Mouse (Mus musculus) v-Abl transformed pro-B cells (cell line): ENCODE measurements around the gene Rnf208.

Experiments
- in situ Hi-C, 2 experiments: fragments of 400-800 bp; cut with MboI; formaldehyde crosslinking; loops; one replicate each; pipeline ENCODE4 v1.15.1; 2025; ENCODE audit not compliant: unreplicated experiment in 2 of 2

Rnf208 gene

DNA sequence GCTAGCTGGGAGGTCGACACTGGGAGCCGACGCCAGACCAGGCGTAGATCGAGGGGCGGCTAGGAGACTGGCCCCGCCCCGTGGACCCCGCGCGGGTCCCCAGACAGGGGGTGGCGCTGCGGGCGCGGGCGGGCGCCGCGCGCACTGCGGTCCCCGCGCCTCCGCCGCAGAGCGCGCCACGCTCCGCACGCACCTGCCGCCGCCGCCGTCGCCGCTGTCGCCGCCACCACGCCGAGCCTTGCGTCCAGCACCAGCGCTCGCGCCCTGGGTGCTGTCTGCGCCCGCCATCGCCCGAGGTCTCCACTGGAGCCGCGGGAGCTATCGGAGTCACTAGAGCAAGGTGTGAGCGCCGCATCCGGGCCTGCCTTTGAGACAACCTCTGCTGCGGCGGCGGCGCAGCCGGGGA is at the start of gene Rnf208, which contains the start of gene Cysrt1:
Rnf208 (plus strand) TSS at position 155 of the 406 bp plus-strand sequence.
Cysrt1 (minus strand) TSS at position 352 of the 406 bp plus-strand sequence.
- in situ Hi-C loops: no loop called here

DNA sequence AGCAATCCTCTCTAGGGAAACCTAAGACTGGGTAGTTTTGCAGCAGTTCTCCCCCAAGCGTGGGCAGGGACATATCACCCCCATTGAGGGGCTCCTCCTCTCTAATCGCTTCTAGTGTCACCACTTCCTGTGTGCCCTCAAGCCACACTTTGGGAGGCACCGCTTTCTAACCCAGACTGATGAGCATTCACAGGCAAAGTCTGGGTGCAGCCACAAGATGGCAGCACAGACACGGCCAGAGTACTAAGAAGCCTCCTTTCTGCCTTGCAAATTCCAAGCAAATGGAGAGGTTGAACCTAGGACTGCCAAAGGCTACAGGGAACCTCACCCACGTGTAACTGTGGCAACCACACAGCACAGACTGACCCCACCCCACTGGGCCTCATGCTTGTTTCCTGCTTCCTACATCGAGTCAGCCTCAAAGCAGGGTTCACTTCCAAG is 48.7 kb upstream of the Rnf208 start:
- in situ Hi-C loops: loop anchor here (5.0 to 10.0 kb wide), 3 partner anchors 34 to 64 kb away; partner anchors contain the start of gene Tmem203 (in 2 of the 2)

DNA sequence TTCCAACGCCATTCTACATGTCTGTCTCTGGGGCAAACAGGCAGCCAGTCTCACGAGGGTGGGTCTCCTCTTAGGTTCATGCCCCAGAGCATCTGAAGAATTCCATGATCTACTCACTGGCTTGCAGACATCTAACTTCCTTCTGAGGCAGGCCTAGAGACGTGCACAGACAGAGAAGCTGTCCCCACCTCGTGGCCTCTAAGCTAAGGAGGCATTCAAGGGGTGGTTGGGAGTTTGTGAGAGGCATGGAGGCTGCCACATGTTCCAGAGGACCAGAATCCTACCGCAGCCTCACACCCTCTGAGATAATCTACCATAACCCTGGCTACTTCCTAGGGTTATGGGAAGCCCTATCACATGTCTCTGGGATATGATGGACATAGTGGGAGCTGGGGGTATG is 48.0 kb upstream of the Rnf208 start:
- in situ Hi-C loops: loop anchor here (5.0 to 10.0 kb wide), 3 partner anchors 33 to 63 kb away; partner anchors contain the start of gene Tmem203 (in 2 of the 2)

DNA sequence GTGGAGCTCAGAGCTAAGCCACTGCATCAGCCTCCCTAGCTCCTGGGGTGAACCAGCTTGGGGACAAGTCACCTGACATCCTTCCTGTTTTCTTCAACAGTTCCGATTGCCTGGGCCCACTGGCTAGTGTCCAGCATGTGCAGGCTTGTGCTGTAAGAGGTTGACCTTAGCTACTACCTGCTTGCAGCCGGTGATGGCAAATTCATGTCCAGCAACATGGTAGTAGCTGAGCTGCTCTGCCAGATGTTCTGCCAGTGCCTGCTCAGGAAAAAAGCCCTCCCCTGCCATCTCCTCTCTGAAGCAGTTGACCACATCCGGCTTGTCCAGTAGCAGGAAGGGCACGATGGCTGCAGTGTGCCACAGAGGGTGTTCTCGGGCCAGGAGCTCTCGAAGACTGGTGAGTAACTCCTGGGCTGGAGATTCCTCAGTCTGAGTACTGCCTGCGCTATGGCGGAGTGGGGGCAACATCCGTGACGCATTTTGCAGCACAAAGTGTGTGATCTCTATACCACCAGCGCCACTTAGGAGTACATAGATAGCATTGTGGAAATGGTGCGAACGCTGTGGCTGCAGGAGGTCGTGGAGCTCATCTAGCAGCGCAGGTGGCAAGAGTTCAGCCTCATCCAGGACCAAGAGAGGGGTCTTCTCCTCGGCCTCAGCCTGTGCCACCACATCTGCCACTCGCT is 47.4 kb upstream of the Rnf208 start:
- in situ Hi-C loops: loop anchor here (5.0 to 10.0 kb wide), 3 partner anchors 33 to 63 kb away; partner anchors contain the start of gene Tmem203 (in 2 of the 2)

DNA sequence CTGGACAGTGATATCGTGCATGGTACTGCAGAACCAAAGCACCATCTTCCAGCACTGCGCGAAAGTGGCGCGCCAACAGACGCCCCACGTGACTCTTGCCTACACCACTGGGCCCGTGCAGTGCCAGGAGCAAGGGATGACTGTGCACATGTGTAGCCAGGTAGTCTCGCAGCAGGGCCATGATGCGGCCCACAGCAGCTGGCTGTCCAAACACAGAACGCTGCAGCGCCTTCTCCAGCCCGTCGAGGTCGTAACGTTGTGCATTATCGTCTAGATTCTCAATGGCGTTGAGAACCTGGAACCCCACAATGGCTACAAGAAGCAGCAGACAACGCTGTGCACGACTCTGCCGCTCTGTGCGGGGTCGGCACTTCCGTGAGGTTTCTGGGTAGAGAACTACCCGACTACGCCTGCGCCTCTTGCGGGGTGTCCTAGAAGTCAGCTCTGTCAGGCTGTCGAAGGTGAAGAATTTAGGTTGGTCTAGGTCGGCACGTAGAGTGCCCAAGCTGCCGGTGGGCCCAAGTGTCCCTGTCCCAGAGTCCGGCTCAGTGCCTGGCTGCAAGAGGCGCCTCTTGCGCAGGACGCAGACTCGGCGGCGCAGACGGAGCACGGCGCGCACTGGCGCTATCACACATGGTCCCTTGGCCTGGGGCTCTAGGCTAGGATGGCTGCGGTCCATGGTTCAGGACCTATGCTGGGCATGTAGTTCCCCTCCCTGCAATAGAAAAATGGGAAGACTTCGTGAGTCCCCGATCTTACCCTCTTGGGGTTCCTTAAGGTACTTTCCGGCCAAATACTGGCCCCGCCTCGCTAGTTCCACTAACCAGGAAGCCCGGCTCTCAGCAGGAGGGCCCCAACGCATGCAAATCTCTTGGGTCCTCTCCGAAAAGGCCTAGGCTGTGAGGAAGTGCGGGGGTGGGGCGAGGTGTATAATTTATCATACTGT is 46.6 kb upstream of the Rnf208 start:
- in situ Hi-C loops: loop anchor here in 1 of 2 experiments (10.0 kb wide), 1 partner anchor 59 kb away; the partner anchor contains the start of gene Tmem203

DNA sequence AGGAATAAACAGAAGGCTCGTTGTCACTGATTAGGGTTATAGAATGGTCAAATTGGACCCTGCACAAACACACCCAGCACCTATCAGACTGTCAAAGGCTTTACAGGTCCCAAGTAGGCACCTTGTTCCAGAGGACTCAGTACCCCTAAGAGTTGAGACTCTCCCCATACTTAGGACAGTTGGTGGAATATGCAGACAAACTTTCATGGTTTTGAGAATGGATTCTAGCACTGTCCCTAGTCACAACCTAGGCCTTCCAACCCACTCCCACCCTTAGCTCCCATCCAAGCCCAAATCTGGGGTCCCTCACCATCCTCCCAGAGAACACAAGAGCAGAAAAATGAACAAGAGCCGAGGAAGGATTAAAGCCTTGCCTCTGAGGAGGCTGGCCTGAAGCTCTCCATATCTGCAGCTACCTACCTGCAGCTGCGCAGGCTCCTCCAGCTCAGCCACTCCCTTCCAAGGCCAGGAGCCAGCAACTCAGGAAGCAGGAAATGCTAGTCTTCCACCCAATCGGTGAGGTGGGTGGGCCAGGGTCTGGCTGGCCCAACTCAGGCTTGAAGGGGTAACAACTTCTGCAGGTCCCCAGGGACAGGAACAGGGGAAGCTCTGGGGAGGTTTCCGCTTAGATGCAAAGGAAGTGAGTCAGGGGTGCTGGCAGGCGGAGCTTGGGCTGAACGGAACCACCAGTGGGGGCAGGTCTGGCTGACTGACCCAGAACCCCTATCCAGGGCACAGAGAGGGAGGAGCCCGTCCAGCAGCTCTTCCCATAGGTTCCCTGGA is 45.7 kb upstream of the Rnf208 start, which contains the start of gene Tor4a:
Tor4a (minus strand) TSS at position 715 of the 783 bp plus-strand sequence.
- in situ Hi-C loops: loop anchor here in 1 of 2 experiments (10.0 kb wide), 1 partner anchor 58 kb away; the partner anchor contains the start of gene Tmem203

DNA sequence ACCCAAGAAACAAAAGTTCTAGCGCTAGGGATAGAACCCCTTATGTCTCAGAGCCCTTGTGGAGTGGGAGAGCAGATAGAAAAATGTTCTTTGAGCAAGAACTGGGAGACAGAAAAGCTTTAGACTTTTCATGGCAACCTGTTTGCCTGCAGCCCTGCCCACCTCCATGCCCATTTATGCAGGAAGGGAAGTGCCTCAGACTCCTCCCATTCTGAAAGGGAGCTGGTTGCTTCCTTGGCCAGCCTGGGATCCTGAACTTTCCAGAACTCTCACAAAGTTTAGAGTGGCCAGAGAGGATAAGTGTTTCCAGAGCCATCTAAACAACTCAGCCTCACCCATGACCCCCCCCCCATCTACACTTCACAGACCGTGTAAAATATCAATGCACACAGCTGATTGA is 44.9 kb upstream of the Rnf208 start:
- in situ Hi-C loops: loop anchor here in 1 of 2 experiments (10.0 kb wide), 1 partner anchor 58 kb away; the partner anchor contains the start of gene Tmem203

DNA sequence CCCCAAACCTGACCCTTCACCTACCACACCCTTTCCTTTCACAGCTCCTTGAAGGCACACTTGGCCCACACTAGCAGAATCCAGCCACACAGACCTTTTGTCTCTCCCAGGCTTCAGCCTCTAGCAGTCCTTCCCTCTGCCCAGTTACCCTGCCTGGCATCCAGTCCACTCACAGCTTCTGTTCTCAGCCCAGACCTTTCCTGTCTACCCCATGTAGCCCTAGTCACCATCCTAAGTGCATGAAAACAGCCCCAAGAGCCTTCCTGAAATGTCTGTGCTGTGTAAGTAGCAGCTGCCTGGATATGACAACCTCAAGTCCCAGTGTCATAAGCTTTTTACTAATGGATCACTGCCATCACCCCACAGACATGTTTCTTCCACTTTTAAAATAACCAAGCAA is 44.1 kb upstream of the Rnf208 start:
- in situ Hi-C loops: loop anchor here in 1 of 2 experiments (10.0 kb wide), 1 partner anchor 57 kb away; the partner anchor contains the start of gene Tmem203

DNA sequence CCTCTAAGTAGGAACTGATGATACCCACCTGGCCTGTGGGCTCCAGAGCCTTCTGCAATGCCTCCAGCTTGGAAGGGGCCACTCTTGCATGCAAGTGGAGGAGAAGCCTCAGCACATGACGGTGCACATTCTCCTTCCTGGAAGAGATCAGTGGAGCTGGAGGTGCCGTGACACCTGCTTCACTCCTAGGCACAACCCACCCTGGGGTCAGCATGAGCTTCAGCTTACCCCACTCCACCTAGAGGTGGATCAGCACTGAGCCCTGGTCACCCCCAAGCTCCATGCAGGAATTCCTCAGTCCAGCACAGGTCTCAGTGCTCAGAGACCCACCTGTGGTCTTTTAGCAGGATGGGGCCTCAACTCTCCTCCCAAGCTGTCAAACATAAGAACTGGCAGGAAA is 41.4 kb upstream of the Rnf208 start:
- in situ Hi-C loops: no loop called here

DNA sequence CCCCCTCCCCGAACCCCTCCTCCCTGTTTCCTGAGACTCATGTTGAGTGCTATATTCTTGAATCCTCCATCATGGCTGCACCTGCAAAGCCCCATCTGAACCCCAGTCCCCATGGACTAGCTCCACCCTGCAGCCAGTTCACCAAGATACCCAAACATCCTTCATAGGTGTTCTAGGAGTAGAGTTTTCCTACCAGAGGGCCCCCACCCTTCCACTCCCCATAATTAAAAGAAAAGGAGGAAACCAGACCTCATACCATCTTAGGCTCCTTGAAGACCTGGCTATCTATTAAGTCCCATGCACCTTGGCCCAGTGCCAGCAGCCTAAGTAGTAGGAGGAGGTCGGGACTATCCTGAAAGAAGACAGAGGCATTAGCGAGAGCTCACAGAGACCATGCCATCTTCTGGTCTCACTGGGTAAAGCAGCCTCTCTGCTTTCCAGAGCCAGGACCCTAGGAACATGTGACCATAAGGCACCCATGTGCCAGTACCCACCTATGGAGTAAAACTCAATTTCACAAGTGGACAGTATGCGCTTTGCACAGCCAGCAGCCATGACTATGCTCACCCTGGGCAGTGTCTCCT is 38.3 kb upstream of the Rnf208 start:
- in situ Hi-C loops: no loop called here

DNA sequence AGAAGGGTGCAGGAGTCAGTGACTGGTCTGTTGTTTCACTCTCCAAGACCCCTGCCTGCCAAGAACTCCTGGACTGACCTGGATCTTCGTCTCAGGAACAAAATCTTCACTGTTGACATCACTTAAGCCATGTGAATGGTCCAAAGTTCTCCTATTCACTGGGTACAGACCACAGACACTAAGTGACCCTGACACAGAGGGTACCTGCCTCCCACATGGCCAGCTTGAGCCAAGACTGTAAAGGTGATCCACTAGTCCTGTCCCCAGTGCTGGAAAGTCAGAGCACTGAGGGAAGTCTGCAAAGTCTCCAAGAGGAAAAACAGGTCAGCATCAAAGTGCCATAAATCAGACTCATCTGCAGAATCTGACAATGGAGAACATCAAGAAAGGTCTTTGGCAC is 34.5 kb upstream of the Rnf208 start:
- in situ Hi-C loops: no loop called here

DNA sequence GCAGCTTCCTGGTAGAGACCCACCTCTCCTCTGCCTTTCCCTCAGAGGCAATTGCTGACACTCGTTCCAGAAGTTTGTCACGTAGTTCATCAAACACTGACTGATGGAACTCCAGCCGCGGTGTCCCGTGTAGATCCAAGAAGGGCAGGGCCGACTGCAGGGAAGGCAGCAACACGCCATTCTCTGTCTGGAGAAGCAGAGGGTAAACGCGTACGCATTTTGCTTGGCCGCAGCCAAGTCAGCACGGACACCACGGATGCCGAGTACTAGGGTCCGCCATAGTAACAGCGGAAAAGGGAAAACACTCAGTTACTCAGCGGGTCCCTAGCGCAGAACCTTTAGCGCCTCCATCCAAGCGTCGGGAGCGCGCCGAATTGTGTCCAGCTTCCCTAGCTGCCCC is 31.4 kb upstream of the Rnf208 start:
- in situ Hi-C loops: no loop called here

DNA sequence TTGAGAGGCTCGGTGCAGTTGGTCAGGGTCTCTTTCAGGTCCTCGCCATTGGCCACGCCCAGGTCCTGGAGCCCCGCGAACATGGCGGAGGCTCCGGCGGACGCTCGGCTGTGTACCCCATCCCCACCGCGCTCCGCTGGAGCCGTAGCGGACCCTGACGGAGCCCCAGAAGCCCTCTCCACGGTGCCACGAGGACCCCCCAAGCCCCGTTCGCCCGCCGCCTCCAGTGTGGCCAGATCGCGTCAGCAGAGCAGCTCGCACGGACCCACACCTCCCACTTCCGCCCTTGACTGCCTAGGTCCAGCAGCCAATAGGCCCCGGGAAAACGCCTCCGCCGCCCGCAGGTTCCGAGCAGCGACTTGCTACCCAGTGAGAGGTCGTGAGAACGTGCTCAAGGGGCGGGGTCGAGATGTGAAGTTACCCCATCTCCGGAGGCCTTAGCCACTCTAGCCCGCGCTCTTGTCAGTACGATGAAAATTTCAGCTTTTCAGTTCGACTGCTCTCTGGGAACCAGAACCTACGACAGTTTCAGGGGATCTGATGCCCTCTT is 30.9 kb upstream of the Rnf208 start, which contains the start of gene Nelfb:
Nelfb (minus strand) TSS at position 369 of the 550 bp plus-strand sequence.
- in situ Hi-C loops: no loop called here

DNA sequence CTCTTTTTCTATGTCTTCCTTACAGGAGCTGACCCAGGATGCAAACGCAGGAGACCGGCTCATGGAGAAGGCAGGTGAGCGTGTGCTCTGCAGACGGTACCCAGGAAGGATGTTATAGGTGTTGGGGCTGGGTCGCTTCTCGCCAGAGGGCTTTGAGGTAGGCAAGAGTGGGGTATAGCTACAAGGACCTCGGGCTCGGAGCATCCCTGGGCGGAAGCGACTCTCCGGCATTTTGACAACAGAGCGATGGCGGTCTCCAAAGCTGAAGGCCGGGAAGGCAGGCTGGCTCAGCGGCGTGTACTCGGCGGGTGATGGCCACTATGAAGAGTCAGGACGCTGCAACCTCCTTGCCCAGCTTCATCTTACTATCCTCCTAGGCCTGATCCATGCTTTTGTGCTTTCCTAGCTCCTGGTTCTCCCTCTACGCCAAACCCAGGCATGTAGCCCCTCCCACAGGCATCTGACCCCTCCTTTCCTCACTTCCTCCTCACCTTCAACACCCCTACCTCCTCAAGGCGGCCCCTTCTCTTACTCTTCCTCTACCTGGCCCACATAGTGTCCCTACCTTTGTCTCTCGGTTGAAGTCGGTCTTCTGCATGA is 28.7 kb upstream of the Rnf208 start:
- in situ Hi-C loops: no loop called here

DNA sequence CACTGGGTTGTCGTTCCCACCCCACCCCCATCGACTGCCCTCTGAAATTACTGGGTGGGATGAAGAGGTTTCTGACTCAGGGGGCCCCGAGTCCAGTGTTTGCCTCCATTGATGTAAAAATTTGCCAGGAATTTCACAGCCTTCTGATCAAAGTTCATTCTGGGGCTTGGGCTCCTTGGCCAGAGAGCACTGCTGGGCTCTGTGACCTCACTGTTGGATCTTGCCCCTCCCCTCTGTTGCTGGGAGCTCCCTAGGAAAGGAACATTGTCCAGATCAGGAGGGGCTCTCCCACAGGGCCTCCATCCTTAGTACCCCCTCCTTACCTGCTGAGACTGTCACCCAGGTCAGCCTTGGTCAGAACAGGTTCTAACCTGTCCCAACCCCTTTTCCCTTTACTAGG is 27.6 kb upstream of the Rnf208 start, which contains the start of gene Stpg3:
Stpg3 (minus strand) TSS at position 194 of the 400 bp plus-strand sequence.
- in situ Hi-C loops: no loop called here

DNA sequence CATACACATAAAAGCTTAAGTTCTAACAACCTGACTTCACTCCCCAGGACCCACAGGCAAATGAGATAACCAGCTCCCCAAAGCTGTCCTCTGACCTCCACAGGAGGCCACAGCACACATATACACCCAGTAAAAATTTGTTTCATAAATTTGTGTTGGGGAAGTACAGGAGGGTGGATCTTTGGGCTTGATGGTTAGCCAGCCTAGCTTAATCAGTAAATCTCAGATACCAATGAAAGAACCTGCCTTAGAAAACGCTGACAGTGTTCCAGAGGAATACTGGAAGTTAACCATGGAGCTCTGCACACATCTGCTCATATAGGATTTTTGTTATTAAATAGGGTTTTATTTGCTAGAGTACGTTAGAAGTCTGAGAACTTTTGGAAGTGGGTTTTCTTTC is 24.4 kb upstream of the Rnf208 start:
- in situ Hi-C loops: no loop called here

DNA sequence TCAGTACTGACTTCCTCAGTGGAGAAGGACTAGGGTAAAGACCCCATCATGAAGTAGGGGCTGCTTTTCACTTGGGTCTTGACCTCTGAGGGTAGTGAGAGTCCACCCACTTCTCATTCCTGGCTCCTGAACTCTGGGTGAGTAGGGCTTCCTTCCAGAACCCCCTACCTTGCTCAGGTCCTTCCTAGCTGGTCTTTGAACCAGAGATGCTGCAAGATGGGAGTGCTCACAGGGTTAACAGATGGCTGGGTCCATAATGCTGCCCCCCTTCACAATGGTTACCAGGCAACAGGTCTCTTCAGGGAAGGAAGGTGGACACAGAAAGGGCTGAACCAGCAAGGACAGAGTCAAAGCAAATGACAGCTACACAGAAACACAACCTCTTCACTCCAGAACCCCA is 23.6 kb upstream of the Rnf208 start, which contains the start of gene Fam166a:
Fam166a (plus strand) TSS at position 301 of the 400 bp plus-strand sequence.
- in situ Hi-C loops: no loop called here

DNA sequence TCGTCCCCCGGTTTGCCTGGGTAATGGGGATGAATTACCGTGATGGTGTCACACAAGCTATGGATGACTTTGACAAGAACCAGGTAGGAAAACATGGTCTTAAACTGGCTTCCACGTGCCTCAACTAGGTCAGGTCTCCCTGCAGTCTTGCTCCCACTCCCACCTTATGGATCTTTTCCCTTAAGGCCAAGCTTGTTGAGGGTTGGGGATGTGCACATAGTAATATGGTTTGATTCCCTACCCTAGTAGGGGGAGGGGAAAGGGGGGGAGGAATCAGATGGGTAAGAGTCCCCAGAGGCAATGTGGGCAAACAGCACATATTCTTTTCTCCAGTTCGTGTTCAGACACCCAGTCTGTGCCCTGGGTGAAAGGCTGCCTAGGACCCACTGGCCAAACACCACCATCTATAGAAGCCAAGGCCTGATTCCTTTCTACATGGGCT is 20.7 kb upstream of the Rnf208 start:
- in situ Hi-C loops: no loop called here
